Comparison of ENCODE assay signal across 10 mouse cellular contexts in the genomic region with DNA sequence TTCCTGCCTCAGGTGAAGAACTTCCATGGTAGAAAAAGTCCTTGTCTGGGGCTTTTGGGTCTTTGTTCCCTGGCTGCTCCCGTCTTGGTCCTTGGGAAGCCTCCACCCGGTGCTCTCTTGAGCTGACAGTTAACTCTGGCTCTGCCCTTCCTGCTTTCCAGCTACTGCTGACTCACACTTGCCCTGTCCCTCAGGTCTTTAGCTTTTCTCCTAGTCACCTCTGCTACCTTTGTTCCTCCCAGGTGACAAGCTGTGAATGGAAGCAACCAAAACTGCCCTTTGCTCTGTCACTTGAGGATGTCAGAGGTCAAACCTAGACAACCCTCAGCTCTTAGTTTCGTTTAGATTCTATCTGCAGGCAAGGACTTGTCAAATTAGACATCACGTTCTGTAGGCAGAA. TPM values are rescaled to one million over a fixed set of nuclear protein-coding genes. Genes with fewer than 3 reads are reported as not detected.
A peak's percentile ranks its signal among the peaks of the same experiment; 100 is the strongest.
DNase-seq lines count a peak whose midpoint lies in the region; ATAC-seq lines count a peak whose summit lies in the region.
"Had no signal": no experiment of that assay in that cellular context is flagged by ENCODE, and none has a peak within 500 bp of the region (broad histone marks: within the 10 kb centered on the region; RNA-seq: fewer than 3 reads in every experiment).

No protein-coding gene starts in this region.

- no peak overlapping the region for H3K4me2 ChIP-seq in forebrain, embryonic 14.5 days (ENCODE audit: low read length)
- H3K4me2 ChIP-seq in lung, embryonic 15.5 days: peak overlapping the region; percentile 51; the same call in 1 of the 2 replicates
- peak overlapping the region; percentile 56; the same call in 1 of the 2 replicates for H3K4me2 ChIP-seq in limb, embryonic 13.5 days (replicated peaks)
- peak overlapping the region; percentile 52 for H3K4me2 ChIP-seq in stomach, embryonic 16.5 days (ENCODE audit: low read depth, low read length)

- intact Hi-C loops in left cerebral cortex, postnatal 25 days (cut with DNase I): no loop called here

- WGBS in forebrain, embryonic 10.5 days: 22% methylated on average over 4 of the region's 4 CpGs
- WGBS in forebrain, embryonic 14.5 days: 27% methylated on average over 4 of the region's 4 CpGs
- 41% methylated on average over 4 of the region's 4 CpGs for WGBS in lung, embryonic 15.5 days
- WGBS in limb, embryonic 13.5 days: 49% methylated on average over 4 of the region's 4 CpGs
- 36% methylated on average over 4 of the region's 4 CpGs for WGBS in stomach, embryonic 16.5 days

- H3K27ac ChIP-seq in forebrain, embryonic 10.5 days: peak overlapping the region; percentile 82
- H3K27ac ChIP-seq in forebrain, embryonic 14.5 days (ENCODE audit: low read depth, low read length): no peak overlapping the region
- H3K27ac ChIP-seq in lung, embryonic 15.5 days: no peak overlapping the region
- H3K27ac ChIP-seq in limb, embryonic 13.5 days: no peak overlapping the region
- H3K27ac ChIP-seq in stomach, embryonic 16.5 days (ENCODE audit: low read length): peak overlapping the region; percentile 83

- no peak for DNase-seq in forebrain, embryonic 10.5 days (ENCODE audit: extremely low spot score, low spot score)
- no peak for DNase-seq in forebrain, embryonic 14.5 days (ENCODE audit: low spot score)
- no peak for DNase-seq in lung, adult 18-20 months
- no peak for DNase-seq in left cerebral cortex, postnatal 25 days (ENCODE audit: low spot score in 2 of 2)
- no peak for DNase-seq in cerebellum, adult 18-20 months
- DNase-seq: kidney, adult 18-20 months had no signal

- H3K9me3 ChIP-seq in forebrain, embryonic 10.5 days: no peaks in the 10 kb centered on the region
- no peaks in the 10 kb centered on the region for H3K9me3 ChIP-seq in forebrain, embryonic 14.5 days (replicated peaks; ENCODE audit: control insufficient read depth, low read length)
- H3K9me3 ChIP-seq in lung, embryonic 15.5 days: no peaks in the 10 kb centered on the region
- no peaks in the 10 kb centered on the region for H3K9me3 ChIP-seq in limb, embryonic 13.5 days
- H3K9me3 ChIP-seq in stomach, embryonic 16.5 days (replicated peaks; ENCODE audit: control insufficient read depth, low read length): no peaks in the 10 kb centered on the region

- no peaks in the 10 kb centered on the region for H3K36me3 ChIP-seq in forebrain, embryonic 10.5 days (replicated peaks)
- no peaks in the 10 kb centered on the region for H3K36me3 ChIP-seq in forebrain, embryonic 14.5 days (ENCODE audit: control insufficient read depth, insufficient read depth, low read length)
- H3K36me3 ChIP-seq in lung, embryonic 15.5 days: no peaks in the 10 kb centered on the region
- no peaks in the 10 kb centered on the region for H3K36me3 ChIP-seq in limb, embryonic 13.5 days
- no peaks in the 10 kb centered on the region for H3K36me3 ChIP-seq in stomach, embryonic 16.5 days (ENCODE audit: control insufficient read depth, insufficient read depth, low read length)

- no peak for ATAC-seq in forebrain, embryonic 14.5 days
- no peak for ATAC-seq in lung, embryonic 15.5 days (ENCODE audit: borderline replicate concordance, extremely low read depth, low FRiP score, low TSS enrichment)
- ATAC-seq in limb, embryonic 13.5 days (ENCODE audit: low FRiP score, low read depth): no peak
- no peak for ATAC-seq in stomach, embryonic 16.5 days (ENCODE audit: insufficient read depth, low FRiP score)

- peaks cover 27% of the 10 kb centered on the region for H3K4me1 ChIP-seq in forebrain, embryonic 10.5 days
- peaks cover 6% of the 10 kb centered on the region for H3K4me1 ChIP-seq in forebrain, embryonic 14.5 days (ENCODE audit: control insufficient read depth, insufficient read depth, low read length)
- peaks cover 8% of the 10 kb centered on the region for H3K4me1 ChIP-seq in lung, embryonic 15.5 days
- peaks cover 8% of the 10 kb centered on the region; the same call in 1 of the 2 replicates for H3K4me1 ChIP-seq in limb, embryonic 13.5 days
- H3K4me1 ChIP-seq in stomach, embryonic 16.5 days (ENCODE audit: control insufficient read depth, insufficient read depth, low read length): peaks cover 9% of the 10 kb centered on the region; the same call in 1 of the 2 replicates

- peaks cover 9% of the 10 kb centered on the region for H3K27me3 ChIP-seq in forebrain, embryonic 10.5 days (ENCODE audit: poor library complexity, severe bottlenecking)
- no peaks in the 10 kb centered on the region for H3K27me3 ChIP-seq in forebrain, embryonic 14.5 days (replicated peaks; ENCODE audit: control insufficient read depth, insufficient read depth, low read length)
- H3K27me3 ChIP-seq in lung, embryonic 15.5 days: no peaks in the 10 kb centered on the region
- H3K27me3 ChIP-seq in limb, embryonic 13.5 days: no peaks in the 10 kb centered on the region
- H3K27me3 ChIP-seq in stomach, embryonic 16.5 days (ENCODE audit: control insufficient read depth, insufficient read depth, low read length): no peaks in the 10 kb centered on the region

- H3K9ac ChIP-seq in forebrain, embryonic 14.5 days (ENCODE audit: low read length): no peak overlapping the region
- H3K9ac ChIP-seq in lung, embryonic 15.5 days: no peak overlapping the region
- no peak overlapping the region for H3K9ac ChIP-seq in limb, embryonic 13.5 days
- peak overlapping the region; percentile 71; the same call in 1 of the 2 replicates for H3K9ac ChIP-seq in stomach, embryonic 16.5 days (ENCODE audit: low read length)

- H3K4me3 ChIP-seq in forebrain, embryonic 10.5 days: no peak overlapping the region
- H3K4me3 ChIP-seq in forebrain, embryonic 14.5 days (ENCODE audit: low read depth, low read length): no peak overlapping the region
- H3K4me3 ChIP-seq in lung, embryonic 15.5 days: peak overlapping the region; percentile 27; the same call in 1 of the 2 replicates
- no peak overlapping the region for H3K4me3 ChIP-seq in limb, embryonic 13.5 days
- H3K4me3 ChIP-seq in stomach, embryonic 16.5 days (replicated peaks; ENCODE audit: low read length): 0 out of 2 replicates have a peak overlapping the region, but pooled peaks have one; percentile 24

RNA-seq across cellular contexts. Expression of a gene that starts 18.3 kb away (rescaled TPM):
- polyA plus RNA-seq in forebrain, embryonic 10.5 days (2016; fragmentation: Nextera tagmentation; extraction: Ambion mirVana): 69.3 and 71.6 TPM in 2 replicates
- polyA plus RNA-seq in forebrain, embryonic 14.5 days (2014; fragmentation: Nextera tagmentation; extraction: Ambion mirVana): 29.7 and 31.6 TPM in 2 replicates
- polyA plus RNA-seq in lung, embryonic 15.5 days (2015; fragmentation: Nextera tagmentation; extraction: Ambion mirVana): 67.5 and 70.9 TPM in 2 replicates
- 46.8 and 49.0 TPM in 2 replicates for polyA plus RNA-seq in limb, embryonic 13.5 days (2015; fragmentation: Nextera tagmentation; extraction: Ambion mirVana)
- 73.9 and 75.8 TPM in 2 replicates for polyA plus RNA-seq in stomach, embryonic 16.5 days (2015; fragmentation: Nextera tagmentation; extraction: Ambion mirVana)
- 10 to 100 TPM; 18.4 to 20.5 TPM for total RNA-seq in left cerebral cortex, postnatal 25 days (2021)

RNA-seq across cellular contexts. Expression of a gene that starts 20.6 kb away (rescaled TPM):
- 0.07 and 0.16 TPM in 2 replicates for polyA plus RNA-seq in forebrain, embryonic 10.5 days (2016; fragmentation: Nextera tagmentation; extraction: Ambion mirVana)
- 0.14 TPM in 1 of 2 replicates, not detected in the other for polyA plus RNA-seq in forebrain, embryonic 14.5 days (2014; fragmentation: Nextera tagmentation; extraction: Ambion mirVana)
- 0.91 and 1.1 TPM in 2 replicates for polyA plus RNA-seq in lung, embryonic 15.5 days (2015; fragmentation: Nextera tagmentation; extraction: Ambion mirVana)
- polyA plus RNA-seq in limb, embryonic 13.5 days (2015; fragmentation: Nextera tagmentation; extraction: Ambion mirVana): 6.3 and 7.3 TPM in 2 replicates
- 2.2 and 3.0 TPM in 2 replicates for polyA plus RNA-seq in stomach, embryonic 16.5 days (2015; fragmentation: Nextera tagmentation; extraction: Ambion mirVana)
- not detected for total RNA-seq in left cerebral cortex, postnatal 25 days (2021)

RNA-seq across cellular contexts. Expression of a gene that starts 25.5 kb away (rescaled TPM):
- 211 and 215 TPM in 2 replicates for polyA plus RNA-seq in forebrain, embryonic 10.5 days (2016; fragmentation: Nextera tagmentation; extraction: Ambion mirVana)
- polyA plus RNA-seq in forebrain, embryonic 14.5 days (2014; fragmentation: Nextera tagmentation; extraction: Ambion mirVana): 143 and 155 TPM in 2 replicates
- 125 and 133 TPM in 2 replicates for polyA plus RNA-seq in lung, embryonic 15.5 days (2015; fragmentation: Nextera tagmentation; extraction: Ambion mirVana)
- polyA plus RNA-seq in limb, embryonic 13.5 days (2015; fragmentation: Nextera tagmentation; extraction: Ambion mirVana): 120 and 124 TPM in 2 replicates
- polyA plus RNA-seq in stomach, embryonic 16.5 days (2015; fragmentation: Nextera tagmentation; extraction: Ambion mirVana): 140 and 145 TPM in 2 replicates
- 10 to 100 TPM; 72.6 to 75.2 TPM for total RNA-seq in left cerebral cortex, postnatal 25 days (2021)

RNA-seq across cellular contexts. Expression of a gene that starts 39.6 kb away (rescaled TPM):
- polyA plus RNA-seq in forebrain, embryonic 10.5 days (2016; fragmentation: Nextera tagmentation; extraction: Ambion mirVana): 205 and 212 TPM in 2 replicates
- polyA plus RNA-seq in forebrain, embryonic 14.5 days (2014; fragmentation: Nextera tagmentation; extraction: Ambion mirVana): 291 and 313 TPM in 2 replicates
- 205 and 209 TPM in 2 replicates for polyA plus RNA-seq in lung, embryonic 15.5 days (2015; fragmentation: Nextera tagmentation; extraction: Ambion mirVana)
- polyA plus RNA-seq in limb, embryonic 13.5 days (2015; fragmentation: Nextera tagmentation; extraction: Ambion mirVana): 245 TPM in 2 replicates
- polyA plus RNA-seq in stomach, embryonic 16.5 days (2015; fragmentation: Nextera tagmentation; extraction: Ambion mirVana): 152 and 171 TPM in 2 replicates
- 10 to 100 TPM; 88.2 to 93.6 TPM for total RNA-seq in left cerebral cortex, postnatal 25 days (2021)

RNA-seq across cellular contexts. Expression of a gene that starts 41.0 kb away (rescaled TPM):
- polyA plus RNA-seq in forebrain, embryonic 10.5 days (2016; fragmentation: Nextera tagmentation; extraction: Ambion mirVana): not detected in 2 replicates
- polyA plus RNA-seq in forebrain, embryonic 14.5 days (2014; fragmentation: Nextera tagmentation; extraction: Ambion mirVana): not detected in 2 replicates
- polyA plus RNA-seq in lung, embryonic 15.5 days (2015; fragmentation: Nextera tagmentation; extraction: Ambion mirVana): 0.65 and 1.7 TPM in 2 replicates
- polyA plus RNA-seq in limb, embryonic 13.5 days (2015; fragmentation: Nextera tagmentation; extraction: Ambion mirVana): 0.59 and 0.94 TPM in 2 replicates
- polyA plus RNA-seq in stomach, embryonic 16.5 days (2015; fragmentation: Nextera tagmentation; extraction: Ambion mirVana): 2.9 TPM in 1 of 2 replicates, not detected in the other
- total RNA-seq in left cerebral cortex, postnatal 25 days (2021): not detected
- total RNA-seq: neutrophil, adult 5-6 weeks had no signal

Comparison
In these comparisons a context has a peak if more than half of its experiments do, and no peak if none do; other contexts are left out.
1. H3K27ac ChIP-seq: peak in forebrain, embryonic 10.5 days (single experiment) and stomach, embryonic 16.5 days (single experiment); none in forebrain, embryonic 14.5 days (single experiment), lung, embryonic 15.5 days (single experiment) and limb, embryonic 13.5 days (single experiment).
2. H3K4me3 ChIP-seq: peak in lung, embryonic 15.5 days (single experiment) and stomach, embryonic 16.5 days (single experiment); none in forebrain, embryonic 10.5 days (single experiment), forebrain, embryonic 14.5 days (single experiment) and limb, embryonic 13.5 days (single experiment).